Mouse (Mus musculus) olfactory bulb, adult 2 months (tissue): Measurements from ENCODE around the gene Tomm6. TPM values are rescaled to one million over a fixed set of nuclear protein-coding genes. Genes with fewer than 3 reads are reported as not detected.

Experiments used
- H3K27ac ChIP-seq: fragments of 200-500 bp; 2 replicates; pipeline ENCODE4 v1.5.1; 2012; ENCODE audit warnings: low read depth, low read length; ENCODE audit not compliant: insufficient read depth
- H3K4me1 ChIP-seq: fragments of 200-500 bp; 2 replicates; pipeline ENCODE4 v1.6.1; 2012; ENCODE audit warnings: low read length; ENCODE audit not compliant: control insufficient read depth, insufficient read depth
- H3K4me3 ChIP-seq: fragments of 200-500 bp; 2 replicates; pipeline ENCODE4 v1.5.1; 2012; ENCODE audit warnings: mild to moderate bottlenecking, low read depth, low read length, moderate library complexity; ENCODE audit not compliant: insufficient read depth
- CTCF ChIP-seq: fragments of 200-500 bp; IDR thresholded peaks from 2 replicates; pipeline ENCODE4 v1.5.1; 2012; ENCODE audit warnings: low read depth, mild to moderate bottlenecking, low read length, moderate library complexity; ENCODE audit not compliant: insufficient read depth
- POLR2A ChIP-seq: fragments of 200-500 bp; IDR thresholded peaks from 2 replicates; pipeline ENCODE4 v1.6.1; 2012; ENCODE audit warnings: mild to moderate bottlenecking, low read depth, low read length, moderate library complexity; ENCODE audit not compliant: insufficient read depth
- WGBS: fragments of 180-500 bp; shearing (Covaris S2); methylation state at CpG from one replicate; pipeline ENCODE4 v1.1.7; 2018; 5-methylcytosine and 5-hydroxymethylcytosine counted together
- polyA plus RNA-seq: library from polyadenylated mRNA; stranded (reverse); fragments of >200 nt; gene quantifications from 2 replicates; pipeline ENCODE4 v1.2.4, GENCODE M21; 2012; ENCODE audit warnings: low replicate concordance; ENCODE audit not compliant: missing spikeins, insufficient read depth, insufficient read length

Tomm6 gene
- polyA plus RNA-seq, 1 experiment = not detected

- 78% methylated on average over 6 of the region's 6 CpGs for WGBS
- Histone ChIP-seq H3K27ac (no peak overlapping the region), H3K4me3 (no peak overlapping the region), H3K4me1 (peaks cover 5% of the 10 kb centered on the region; the same call in 1 of the 2 replicates)
- TF ChIP-seq CTCF (no peak), POLR2A (no peak)
Measured at GRCm38 (mm10) chr17:47711883-47712282, 23.7 kb upstream of the Tomm6 start.

- no peak for TF ChIP-seq POLR2A
- no peak for TF ChIP-seq CTCF
- Histone ChIP-seq H3K27ac (no peak overlapping the region), H3K4me3 (no peak overlapping the region), H3K4me1 (peaks cover 5% of the 10 kb centered on the region; the same call in 1 of the 2 replicates)
- 87% methylated on average over 3 of the region's 3 CpGs for WGBS
Measured at GRCm38 (mm10) chr17:47710036-47710435, 21.9 kb upstream of the Tomm6 start.

GRCm38 (mm10) chr17:47708972-47709371, 20.8 kb upstream of the Tomm6 start:
- WGBS = 78% methylated on average over 4 of the region's 4 CpGs
- no peak overlapping the region for H3K27ac ChIP-seq
- TF ChIP-seq CTCF = no peak
- no peak for TF ChIP-seq POLR2A

GRCm38 (mm10) chr17:47707961-47708360, 19.8 kb upstream of the Tomm6 start:
- peaks cover 2% of the 10 kb centered on the region; the same call in 1 of the 2 replicates for H3K4me1 ChIP-seq
- H3K4me3 ChIP-seq = no peak overlapping the region
- no peak overlapping the region for H3K27ac ChIP-seq
- no peak for TF ChIP-seq POLR2A
- TF ChIP-seq CTCF = no peak
- 82% methylated on average over 3 of the region's 3 CpGs for WGBS

More at GRCm38 (mm10) chr17:47708972-47709371, 20.8 kb upstream of the Tomm6 start:
- H3K4me1 ChIP-seq = peaks cover 5% of the 10 kb centered on the region; the same call in 1 of the 2 replicates
- no peak overlapping the region for H3K4me3 ChIP-seq

GRCm38 (mm10) chr17:47706196-47706595, 18.0 kb upstream of the Tomm6 start:
- Histone ChIP-seq H3K27ac (no peak overlapping the region), H3K4me1 (peaks cover 5% of the 10 kb centered on the region; the same call in 1 of the 2 replicates), H3K4me3 (no peak overlapping the region)
- TF ChIP-seq CTCF (no peak), POLR2A (no peak)
- 74% methylated on average over 1 of the region's 1 CpGs for WGBS

GRCm38 (mm10) chr17:47704692-47705091, 16.5 kb upstream of the Tomm6 start:
- Histone ChIP-seq H3K27ac (no peak overlapping the region), H3K4me3 (no peak overlapping the region), H3K4me1 (peaks cover 5% of the 10 kb centered on the region; the same call in 1 of the 2 replicates)
- TF ChIP-seq CTCF (no peak), POLR2A (no peak)
- WGBS = 86% methylated on average over 4 of the region's 4 CpGs

DNA sequence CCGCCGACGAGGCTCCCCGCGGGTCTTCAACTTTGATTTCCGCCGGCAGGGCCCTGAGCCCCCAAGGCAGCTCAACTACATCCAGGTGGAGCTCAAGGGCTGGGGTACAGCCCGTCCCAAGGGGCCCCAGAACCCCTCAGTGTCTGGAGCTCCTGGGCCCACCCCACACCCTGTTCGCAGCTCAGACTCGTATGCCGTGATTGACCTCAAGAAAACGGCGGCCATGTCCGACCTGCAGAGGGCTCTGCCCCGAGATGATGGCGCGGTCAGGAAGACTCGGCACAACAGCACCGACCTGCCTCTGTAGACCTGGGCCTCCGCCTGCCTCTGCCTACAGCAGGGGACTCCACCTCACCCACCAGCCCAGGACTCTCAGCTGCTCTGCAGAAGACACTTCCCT, 15.4 kb upstream of the Tomm6 start:
- no peak for TF ChIP-seq POLR2A
- no peak for TF ChIP-seq CTCF
- H3K4me1 ChIP-seq = peaks cover 5% of the 10 kb centered on the region; the same call in 1 of the 2 replicates
- no peak overlapping the region for H3K27ac ChIP-seq
- no peak overlapping the region for H3K4me3 ChIP-seq
- 61% methylated on average over 20 of the region's 20 CpGs for WGBS

- TF ChIP-seq CTCF (no peak), POLR2A (no peak)
- no peak overlapping the region for H3K27ac ChIP-seq
- no peak overlapping the region for H3K4me3 ChIP-seq
- peaks cover 5% of the 10 kb centered on the region; the same call in 1 of the 2 replicates for H3K4me1 ChIP-seq
- WGBS = 65% methylated on average over 28 of the region's 28 CpGs
Measured at GRCm38 (mm10) chr17:47702548-47703345, 14.6 kb upstream of the Tomm6 start.

- no peak overlapping the region for H3K27ac ChIP-seq
- 75% methylated on average over 9 of the region's 9 CpGs for WGBS
- TF ChIP-seq POLR2A (no peak), CTCF (no peak)
- H3K4me1 ChIP-seq = peaks cover 5% of the 10 kb centered on the region; the same call in 1 of the 2 replicates
- H3K4me3 ChIP-seq = no peak overlapping the region
Measured at GRCm38 (mm10) chr17:47701793-47702192, 13.6 kb upstream of the Tomm6 start.
